Mouse (Mus musculus): ENCODE results near the gene Arhgap36. TPM values are rescaled to one million over a fixed set of nuclear protein-coding genes. Genes with fewer than 3 reads are reported as not detected.

The Arhgap36 gene
- polyA plus RNA-seq (2012; fragmentation: generic; extraction: Trizol): 0.02 TPM

DNA sequence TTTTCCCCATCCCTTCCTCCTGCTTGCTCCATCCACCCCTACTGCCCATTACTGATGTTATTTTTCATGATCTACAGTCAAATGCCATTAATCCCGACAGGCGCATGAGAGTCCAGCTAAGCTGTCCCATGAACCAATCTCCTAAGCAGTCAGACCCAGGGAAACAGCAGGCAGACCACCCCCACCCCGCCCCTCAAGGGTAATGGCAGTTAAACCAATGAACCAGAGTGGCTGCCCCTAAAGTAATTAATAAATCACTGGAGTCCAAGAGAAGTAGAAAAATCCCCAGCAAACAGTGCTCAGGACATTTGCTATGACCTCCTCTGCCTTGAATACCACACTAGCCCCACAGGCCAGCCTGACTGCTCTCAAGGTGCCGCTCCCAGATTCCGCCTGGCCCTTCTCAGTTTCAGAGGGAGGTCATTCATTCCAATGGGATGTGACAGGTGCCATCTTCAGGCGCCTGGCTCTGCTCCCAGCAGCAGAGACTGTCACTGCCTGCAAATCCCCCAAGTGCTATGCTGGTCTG, at the start of gene Arhgap36:
Arhgap36 (plus strand) TSS at position 504 of the 529 bp plus-strand sequence.
- TF ChIP-seq POLR2A (IDR thresholded peaks at IDR 0.05; ENCODE audit: insufficient read length, low read depth) (no peak), REST (IDR thresholded peaks at IDR 0.05; ENCODE audit: insufficient read depth, insufficient read length) (no peak), TCF12 (IDR thresholded peaks at IDR 0.05; ENCODE audit: insufficient read depth, poor library complexity, severe bottlenecking) (no peak), MAX (IDR thresholded peaks at IDR 0.05; ENCODE audit: low read depth) (no peak), SRF (IDR thresholded peaks at IDR 0.05; ENCODE audit: control insufficient read depth, insufficient read length, low read depth) (no peak), MYOG (IDR thresholded peaks at IDR 0.05; ENCODE audit: control insufficient read depth in 1 of 3, insufficient read depth in 1 of 3, insufficient read length in 2 of 3, low read depth in 2 of 3) (no peak), MYOD1 (IDR thresholded peaks at IDR 0.05; ENCODE audit: control insufficient read depth in 1 of 3, insufficient read length in 2 of 3, low read depth in 2 of 3) (no peak), USF1 (IDR thresholded peaks at IDR 0.05; ENCODE audit: low read depth) (no peak), POLR2AphosphoS2 (IDR thresholded peaks at IDR 0.05; ENCODE audit: insufficient read length, low read depth) (no peak), E2F4 (IDR thresholded peaks at IDR 0.05; ENCODE audit: insufficient read depth) (no peak), CEBPB (IDR thresholded peaks at IDR 0.05; ENCODE audit: insufficient read depth, poor library complexity, severe bottlenecking) (no peak), TCF3 (IDR thresholded peaks at IDR 0.05; ENCODE audit: insufficient read length, low read depth) (no peak)
- H3K4me2 ChIP-seq (ENCODE audit: low read depth): no peak within 1 kb of the TSS

DNA sequence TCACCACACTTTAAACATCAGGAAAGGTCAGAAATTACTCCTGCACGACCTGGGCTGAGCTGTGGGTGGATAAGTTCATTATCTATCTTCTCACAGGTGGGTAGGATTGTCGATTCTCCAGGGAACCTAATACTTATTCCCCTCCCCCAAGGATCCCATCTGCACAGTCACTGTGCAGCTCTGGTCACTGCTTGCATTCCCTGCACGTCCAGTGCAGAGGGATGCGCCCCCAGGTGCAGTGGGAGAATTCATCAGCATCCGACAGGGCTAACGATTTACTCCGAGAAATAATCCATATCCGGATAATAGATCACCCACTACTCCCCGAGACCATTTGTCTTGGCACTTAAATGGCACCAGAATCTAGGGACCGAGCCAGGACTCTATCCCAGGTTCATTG, 6.0 kb upstream of the Arhgap36 start:
- no peak overlapping the region for H3ac ChIP-seq (ENCODE audit: control insufficient read depth, insufficient read length)
- TF ChIP-seq MYOD1 (IDR thresholded peaks at IDR 0.05; ENCODE audit: control insufficient read depth in 1 of 3, insufficient read length in 2 of 3, low read depth in 2 of 3) (no peak), SRF (IDR thresholded peaks at IDR 0.05; ENCODE audit: control insufficient read depth, insufficient read length, low read depth) (no peak), TCF12 (IDR thresholded peaks at IDR 0.05; ENCODE audit: insufficient read depth, poor library complexity, severe bottlenecking) (no peak), POLR2AphosphoS2 (IDR thresholded peaks at IDR 0.05; ENCODE audit: insufficient read length, low read depth) (no peak), REST (IDR thresholded peaks at IDR 0.05; ENCODE audit: insufficient read depth, insufficient read length) (no peak), E2F4 (IDR thresholded peaks at IDR 0.05; ENCODE audit: insufficient read depth) (no peak), TCF3 (IDR thresholded peaks at IDR 0.05; ENCODE audit: insufficient read length, low read depth) (no peak), USF1 (IDR thresholded peaks at IDR 0.05; ENCODE audit: low read depth) (no peak), MAX (IDR thresholded peaks at IDR 0.05; ENCODE audit: low read depth) (no peak), POLR2A (IDR thresholded peaks at IDR 0.05; ENCODE audit: insufficient read length, low read depth) (no peak), CEBPB (IDR thresholded peaks at IDR 0.05; ENCODE audit: insufficient read depth, poor library complexity, severe bottlenecking) (no peak), MYOG (IDR thresholded peaks at IDR 0.05; ENCODE audit: control insufficient read depth in 1 of 3, insufficient read depth in 1 of 3, insufficient read length in 2 of 3, low read depth in 2 of 3) (no peak)
- H3K4me3 ChIP-seq: no peak overlapping the region
- H3K36me3 ChIP-seq (ENCODE audit: control insufficient read depth, insufficient read depth): no peaks in the 10 kb centered on the region
- no peaks in the 10 kb centered on the region for H3K79me2 ChIP-seq (ENCODE audit: control insufficient read depth, insufficient read depth)
- H3K27me3 ChIP-seq (ENCODE audit: control insufficient read depth, insufficient read depth, insufficient read length): no peaks in the 10 kb centered on the region
- H3K4me2 ChIP-seq (ENCODE audit: low read depth): no peak overlapping the region

More for the DNA sequence above, at the start of gene Arhgap36:
- H3K36me3 ChIP-seq (ENCODE audit: control insufficient read depth, insufficient read depth): no peaks in the 10 kb centered on the region
- no peaks in the 10 kb centered on the region for H3K27me3 ChIP-seq (ENCODE audit: control insufficient read depth, insufficient read depth, insufficient read length)
- no peak within 1 kb of the TSS for H3ac ChIP-seq (ENCODE audit: control insufficient read depth, insufficient read length)
- no peak within 1 kb of the TSS for H3K4me3 ChIP-seq
- no peaks in the 10 kb centered on the region for H3K79me2 ChIP-seq (ENCODE audit: control insufficient read depth, insufficient read depth)

DNA sequence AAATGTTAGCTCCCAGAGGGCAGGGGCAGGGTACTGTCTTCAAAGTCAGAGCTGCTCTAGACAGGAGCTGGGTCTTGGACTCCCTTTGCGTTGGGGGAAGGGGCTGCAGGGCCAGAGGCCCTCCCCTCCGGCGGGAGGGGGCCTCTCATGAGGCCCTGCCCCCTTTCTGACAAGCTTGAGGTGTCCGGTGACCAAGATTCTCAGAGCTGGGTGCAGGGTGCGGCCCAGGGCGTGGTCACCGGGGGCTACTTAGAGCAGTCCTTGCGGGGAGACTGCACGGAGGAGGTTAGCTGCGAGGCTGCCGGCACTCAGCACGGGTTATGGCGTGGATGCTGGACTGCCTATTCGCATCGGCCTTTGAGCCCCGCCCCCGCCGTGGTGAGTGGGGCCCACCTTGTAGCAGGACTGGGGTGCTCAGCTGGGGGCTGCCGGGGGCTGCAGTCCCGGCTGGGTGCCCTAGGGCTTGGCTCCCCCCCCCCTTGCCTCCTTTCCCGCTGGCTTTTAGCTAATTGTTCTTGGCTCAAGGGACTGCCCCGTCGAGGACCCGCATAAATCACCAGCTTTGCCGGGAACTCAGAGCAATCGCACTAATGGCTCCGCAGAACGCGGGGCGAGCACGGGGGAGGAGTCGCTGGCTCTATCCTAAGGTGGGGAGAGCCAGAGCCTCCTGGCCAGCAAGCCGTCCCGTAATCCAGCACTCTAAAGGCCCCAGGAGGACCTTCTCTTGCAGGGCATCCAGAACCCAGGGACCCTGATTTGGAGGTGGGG, 6.7 kb downstream of the Arhgap36 start:
- Histone ChIP-seq H3K36me3 (ENCODE audit: control insufficient read depth, insufficient read depth) (no peaks in the 10 kb centered on the region), H3K27me3 (ENCODE audit: control insufficient read depth, insufficient read depth, insufficient read length) (no peaks in the 10 kb centered on the region), H3K79me2 (ENCODE audit: control insufficient read depth, insufficient read depth) (no peaks in the 10 kb centered on the region), H3K4me3 (no peak overlapping the region), H3ac (ENCODE audit: control insufficient read depth, insufficient read length) (no peak overlapping the region), H3K4me2 (ENCODE audit: low read depth) (no peak overlapping the region)
- TF ChIP-seq TCF3 (IDR thresholded peaks at IDR 0.05; ENCODE audit: insufficient read length, low read depth) (no peak), MYOG (IDR thresholded peaks at IDR 0.05; ENCODE audit: control insufficient read depth in 1 of 3, insufficient read depth in 1 of 3, insufficient read length in 2 of 3, low read depth in 2 of 3) (no peak), E2F4 (IDR thresholded peaks at IDR 0.05; ENCODE audit: insufficient read depth) (no peak), TCF12 (IDR thresholded peaks at IDR 0.05; ENCODE audit: insufficient read depth, poor library complexity, severe bottlenecking) (no peak), SRF (IDR thresholded peaks at IDR 0.05; ENCODE audit: control insufficient read depth, insufficient read length, low read depth) (no peak), MAX (IDR thresholded peaks at IDR 0.05; ENCODE audit: low read depth) (no peak), POLR2A (IDR thresholded peaks at IDR 0.05; ENCODE audit: insufficient read length, low read depth) (no peak), CEBPB (IDR thresholded peaks at IDR 0.05; ENCODE audit: insufficient read depth, poor library complexity, severe bottlenecking) (no peak), REST (IDR thresholded peaks at IDR 0.05; ENCODE audit: insufficient read depth, insufficient read length) (no peak)

DNA sequence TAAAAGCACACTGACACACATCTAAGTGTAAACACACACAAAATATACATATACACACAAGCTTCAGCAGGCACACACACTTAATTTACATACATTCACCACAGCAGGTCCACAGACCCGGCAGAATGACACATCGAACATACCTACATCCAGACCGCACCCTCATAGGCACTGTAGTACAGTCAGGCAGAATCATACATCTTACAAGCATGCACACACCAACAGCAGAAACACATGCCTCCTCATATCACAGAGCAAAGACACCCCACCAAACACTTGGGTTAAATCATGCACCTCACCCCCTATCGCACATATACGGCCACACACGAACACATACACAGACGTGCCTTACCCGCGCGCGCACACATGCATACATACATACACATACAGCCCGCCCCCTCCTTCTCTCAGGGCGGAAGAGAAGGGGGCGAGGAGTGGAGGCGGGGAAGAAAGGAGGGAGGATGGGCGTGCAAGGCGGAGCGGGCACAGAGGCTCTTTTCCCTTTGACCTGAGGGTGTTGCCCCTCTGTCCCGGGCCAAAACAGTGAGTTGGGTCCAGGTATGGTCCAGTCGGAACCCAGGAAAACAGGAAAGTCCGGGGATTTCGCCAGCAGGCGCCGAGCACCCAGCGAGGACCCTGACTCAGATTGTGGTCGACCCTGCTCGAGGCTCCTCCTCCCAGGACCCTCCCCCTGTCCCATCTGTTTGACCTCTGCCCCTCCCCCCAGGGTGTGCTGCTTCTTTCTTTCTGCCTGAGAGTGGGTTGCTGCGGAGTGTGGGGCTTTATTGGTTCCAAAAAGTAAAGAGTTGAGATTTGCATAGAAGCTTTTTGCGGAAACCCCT, 16.4 kb downstream of the Arhgap36 start:
- Histone ChIP-seq H3K4me3 (no peak overlapping the region), H3K27me3 (ENCODE audit: control insufficient read depth, insufficient read depth, insufficient read length) (no peaks in the 10 kb centered on the region), H3K36me3 (ENCODE audit: control insufficient read depth, insufficient read depth) (no peaks in the 10 kb centered on the region), H3K79me2 (ENCODE audit: control insufficient read depth, insufficient read depth) (no peaks in the 10 kb centered on the region), H3K4me2 (ENCODE audit: low read depth) (no peak overlapping the region), H3ac (ENCODE audit: control insufficient read depth, insufficient read length) (no peak overlapping the region)
- TF ChIP-seq REST (IDR thresholded peaks at IDR 0.05; ENCODE audit: insufficient read depth, insufficient read length) (no peak), MYOD1 (IDR thresholded peaks at IDR 0.05; ENCODE audit: control insufficient read depth in 1 of 3, insufficient read length in 2 of 3, low read depth in 2 of 3) (no peak), USF1 (IDR thresholded peaks at IDR 0.05; ENCODE audit: low read depth) (no peak), POLR2A (IDR thresholded peaks at IDR 0.05; ENCODE audit: insufficient read length, low read depth) (no peak), E2F4 (IDR thresholded peaks at IDR 0.05; ENCODE audit: insufficient read depth) (no peak)
